Mouse (Mus musculus) spleen, adult 2 months (tissue): ENCODE data around the gene Cep152. TPM values are rescaled to one million over a fixed set of nuclear protein-coding genes. Genes with fewer than 3 reads are reported as not detected.

Experiments used
- DNase-seq, 2 experiments: peaks; one replicate each; pipeline versions ENCODE4 v3.0.0 to v3.0.0-alpha.2; 2012 to 2021; ENCODE audit warnings: low spot score in 2 of 2, low read depth in 1 of 2
- H3K27ac ChIP-seq: fragments of 200-500 bp; 2 replicates; pipeline ENCODE4 v1.5.1; 2012; ENCODE audit warnings: low read length, inconsistent platforms; ENCODE audit not compliant: insufficient read depth
- H3K27me3 ChIP-seq: fragments of 200-500 bp; 2 replicates; pipeline ENCODE4 v1.6.1; 2012; ENCODE audit warnings: mild to moderate bottlenecking, moderate library complexity, low read length, inconsistent platforms; ENCODE audit not compliant: control insufficient read depth, insufficient read depth
- H3K36me3 ChIP-seq: fragments of 200-500 bp; 2 replicates; pipeline ENCODE4 v1.6.1; 2012; ENCODE audit warnings: mild to moderate bottlenecking, low read length, inconsistent platforms; ENCODE audit not compliant: control insufficient read depth, insufficient read depth
- H3K4me1 ChIP-seq: fragments of 200-500 bp; 2 replicates; pipeline ENCODE4 v1.6.1; 2011; ENCODE audit warnings: inconsistent platforms; ENCODE audit not compliant: control insufficient read depth, insufficient read depth, insufficient read length
- H3K4me3 ChIP-seq: fragments of 200-500 bp; 2 replicates; pipeline ENCODE4 v1.5.1; 2011; ENCODE audit warnings: mild to moderate bottlenecking, inconsistent platforms; ENCODE audit not compliant: insufficient read depth, insufficient read length; ENCODE audit errors: extremely low read depth
- CTCF ChIP-seq: fragments of 200-500 bp; IDR thresholded peaks from 2 replicates; pipeline ENCODE4 v1.5.1; 2011; ENCODE audit warnings: mild to moderate bottlenecking, inconsistent platforms; ENCODE audit not compliant: insufficient read depth, insufficient read length, insufficient replicate concordance; ENCODE audit errors: extremely low read depth
- POLR2A ChIP-seq: fragments of 200-500 bp; IDR thresholded peaks from 2 replicates; pipeline ENCODE4 v1.6.1; 2011; ENCODE audit warnings: low read depth, low read length, inconsistent platforms
- WGBS: fragments of 180-500 bp; shearing (Covaris S2); methylation state at CpG from one replicate; pipeline ENCODE4 v1.1.7; 2018; 5-methylcytosine and 5-hydroxymethylcytosine counted together
- polyA plus RNA-seq: library from polyadenylated mRNA; depleted of rRNA; stranded (reverse); fragments of >200 nt; gene quantifications from 2 replicates; pipeline ENCODE4 v1.2.3, GENCODE M21; 2012

Gene Cep152
- polyA plus RNA-seq, 1 experiment, result 1.8 TPM

DNA sequence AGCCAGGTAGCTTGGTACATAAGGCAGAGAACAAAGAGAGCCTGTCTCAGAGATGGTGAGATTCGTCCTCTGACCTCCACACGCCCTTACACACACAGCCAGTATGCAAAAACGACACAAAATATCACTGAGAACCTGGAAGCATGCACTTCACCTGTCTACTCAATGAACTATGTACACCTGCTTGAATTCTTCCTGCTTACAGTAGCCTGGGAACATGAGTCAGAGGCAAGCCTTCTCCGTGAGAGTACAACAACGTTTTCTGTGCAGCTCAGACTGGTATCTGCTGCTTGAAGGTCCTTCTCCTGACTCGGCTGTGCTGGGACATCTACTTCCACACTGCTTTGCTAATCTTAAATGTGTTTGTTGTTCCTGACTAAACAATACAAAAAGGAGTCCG, 83.5 kb downstream of the Cep152 start:
- no peaks in the 10 kb centered on the region for H3K36me3 ChIP-seq
- DNase-seq, result no peak
- TF ChIP-seq POLR2A, result no peak
- TF ChIP-seq CTCF, result no peak
- no peak overlapping the region for H3K27ac ChIP-seq
- H3K4me3 ChIP-seq, result no peak overlapping the region
- H3K4me1 ChIP-seq, result no peaks in the 10 kb centered on the region
- H3K27me3 ChIP-seq, result no peaks in the 10 kb centered on the region
- WGBS, result 85% methylated on average over 7 of the region's 7 CpGs

DNA sequence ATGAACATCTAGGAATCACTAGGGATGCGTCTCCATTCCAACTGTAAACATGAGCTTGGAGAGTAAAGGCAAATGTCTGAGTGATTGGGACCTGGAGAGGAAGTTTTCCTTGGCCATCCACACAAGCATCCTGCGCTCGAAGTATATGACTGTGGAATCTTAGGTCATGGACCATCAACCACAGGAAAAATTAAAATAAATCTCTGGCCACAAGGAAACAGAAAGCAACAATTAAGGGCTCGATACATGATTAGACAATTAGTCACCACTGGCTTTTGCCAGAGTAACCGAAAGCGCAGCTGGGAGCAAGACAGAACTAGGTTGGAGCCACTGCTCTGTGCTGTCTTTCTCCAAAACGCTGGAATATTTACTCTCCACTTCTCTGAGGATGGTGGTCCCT, 84.3 kb downstream of the Cep152 start:
- no peaks in the 10 kb centered on the region for H3K27me3 ChIP-seq
- TF ChIP-seq POLR2A (no peak), CTCF (no peak)
- DNase-seq, result no peak
- H3K4me1 ChIP-seq, result no peaks in the 10 kb centered on the region
- no peak overlapping the region for H3K4me3 ChIP-seq
- 87% methylated on average over 7 of the region's 7 CpGs for WGBS
- H3K27ac ChIP-seq, result no peak overlapping the region
- H3K36me3 ChIP-seq, result no peaks in the 10 kb centered on the region

DNA sequence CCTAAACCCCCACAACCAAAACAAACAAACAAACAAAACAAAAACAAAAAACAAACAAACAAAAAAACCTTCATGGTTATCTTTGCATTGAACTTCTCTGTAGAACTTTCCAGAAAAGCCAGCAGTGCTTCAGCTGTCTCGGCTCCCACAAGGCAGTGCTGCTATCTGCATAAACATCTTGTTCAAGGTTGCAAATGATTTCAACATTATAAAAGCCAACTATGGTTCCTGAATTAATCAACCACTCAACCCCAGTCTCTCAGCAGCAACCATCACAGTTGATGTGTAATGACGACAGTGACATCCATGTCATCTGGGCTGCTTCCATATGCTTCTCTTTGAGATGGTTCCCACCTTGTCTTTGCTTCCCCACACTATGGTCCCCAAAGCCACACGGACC, 85.3 kb downstream of the Cep152 start:
- no peak overlapping the region for H3K27ac ChIP-seq
- no peaks in the 10 kb centered on the region for H3K27me3 ChIP-seq
- H3K4me1 ChIP-seq, result no peaks in the 10 kb centered on the region
- no peak for DNase-seq
- no peak overlapping the region for H3K4me3 ChIP-seq
- 86% methylated on average over 3 of the region's 3 CpGs for WGBS
- no peak for TF ChIP-seq CTCF
- no peak for TF ChIP-seq POLR2A
- no peaks in the 10 kb centered on the region for H3K36me3 ChIP-seq

GRCm38 (mm10) chr2:125530665-125531064, 94.2 kb downstream of the Cep152 start:
- H3K4me1 ChIP-seq, result no peaks in the 10 kb centered on the region
- H3K27ac ChIP-seq, result no peak overlapping the region
- TF ChIP-seq POLR2A (no peak), CTCF (no peak)
- no peaks in the 10 kb centered on the region for H3K27me3 ChIP-seq
- no peak for DNase-seq
- no peaks in the 10 kb centered on the region for H3K36me3 ChIP-seq
- 77% methylated on average over 6 of the region's 6 CpGs for WGBS
- H3K4me3 ChIP-seq, result no peak overlapping the region

- 84% methylated on average over 5 of the region's 5 CpGs for WGBS
- no peak overlapping the region for H3K4me3 ChIP-seq
These were observed 98.3 kb downstream of the Cep152 start for GRCm38 (mm10) chr2:125526566-125526965.

DNA sequence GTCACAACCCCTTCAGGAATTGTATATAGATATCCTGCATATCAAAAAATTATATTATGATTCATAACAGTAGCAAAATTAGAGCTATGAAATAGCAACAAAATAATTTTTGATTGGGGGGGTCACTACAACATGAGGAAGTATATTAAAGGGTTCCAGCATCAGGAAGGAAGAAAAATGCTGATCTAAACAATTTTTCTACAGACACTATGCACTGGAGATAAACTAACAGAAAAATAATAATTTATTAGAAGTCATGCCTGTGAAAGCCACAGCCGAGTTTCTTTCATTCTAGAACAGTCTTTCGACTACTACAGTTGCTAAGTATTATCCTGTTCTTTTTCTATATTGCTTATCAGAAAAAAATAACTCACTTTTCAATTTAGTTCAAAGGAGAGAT, 99.4 kb downstream of the Cep152 start:
- WGBS, result 81% methylated on average over 2 of the region's 2 CpGs
- DNase-seq, result no peak
- Histone ChIP-seq H3K4me1 (no peaks in the 10 kb centered on the region), H3K27me3 (no peaks in the 10 kb centered on the region), H3K36me3 (no peaks in the 10 kb centered on the region), H3K4me3 (no peak overlapping the region), H3K27ac (no peak overlapping the region)
- TF ChIP-seq CTCF (no peak), POLR2A (no peak)

More at GRCm38 (mm10) chr2:125526566-125526965, 98.3 kb downstream of the Cep152 start:
- no peak for TF ChIP-seq CTCF
- no peak for TF ChIP-seq POLR2A
- H3K27ac ChIP-seq, result no peak overlapping the region
- H3K27me3 ChIP-seq, result no peaks in the 10 kb centered on the region
- no peaks in the 10 kb centered on the region for H3K36me3 ChIP-seq
- no peak for DNase-seq
- no peaks in the 10 kb centered on the region for H3K4me1 ChIP-seq

GRCm38 (mm10) chr2:125516594-125516993, 108.3 kb downstream of the Cep152 start:
- Histone ChIP-seq H3K36me3 (no peaks in the 10 kb centered on the region), H3K4me1 (no peaks in the 10 kb centered on the region), H3K27ac (no peak overlapping the region), H3K4me3 (no peak overlapping the region), H3K27me3 (no peaks in the 10 kb centered on the region)
- TF ChIP-seq POLR2A, result no peak
- TF ChIP-seq CTCF, result no peak
- WGBS, result 74% methylated on average over 4 of the region's 4 CpGs
- DNase-seq, result no peak
